Mouse (Mus musculus) cerebellum, postnatal 10 days (tissue): ENCODE data around the gene Plcxd1.
"Not testable (repeated sequence)": the region's sequence is repeated elsewhere in the genome, so short reads cannot be mapped to it uniquely, and the experiment has no call there.

Experiments
- DNase-seq, 2 experiments: peaks; one replicate each; pipeline ENCODE4 v3.0.0; 2021; ENCODE audit warnings: mixed read lengths in 2 of 2

The Plcxd1 gene

DNA sequence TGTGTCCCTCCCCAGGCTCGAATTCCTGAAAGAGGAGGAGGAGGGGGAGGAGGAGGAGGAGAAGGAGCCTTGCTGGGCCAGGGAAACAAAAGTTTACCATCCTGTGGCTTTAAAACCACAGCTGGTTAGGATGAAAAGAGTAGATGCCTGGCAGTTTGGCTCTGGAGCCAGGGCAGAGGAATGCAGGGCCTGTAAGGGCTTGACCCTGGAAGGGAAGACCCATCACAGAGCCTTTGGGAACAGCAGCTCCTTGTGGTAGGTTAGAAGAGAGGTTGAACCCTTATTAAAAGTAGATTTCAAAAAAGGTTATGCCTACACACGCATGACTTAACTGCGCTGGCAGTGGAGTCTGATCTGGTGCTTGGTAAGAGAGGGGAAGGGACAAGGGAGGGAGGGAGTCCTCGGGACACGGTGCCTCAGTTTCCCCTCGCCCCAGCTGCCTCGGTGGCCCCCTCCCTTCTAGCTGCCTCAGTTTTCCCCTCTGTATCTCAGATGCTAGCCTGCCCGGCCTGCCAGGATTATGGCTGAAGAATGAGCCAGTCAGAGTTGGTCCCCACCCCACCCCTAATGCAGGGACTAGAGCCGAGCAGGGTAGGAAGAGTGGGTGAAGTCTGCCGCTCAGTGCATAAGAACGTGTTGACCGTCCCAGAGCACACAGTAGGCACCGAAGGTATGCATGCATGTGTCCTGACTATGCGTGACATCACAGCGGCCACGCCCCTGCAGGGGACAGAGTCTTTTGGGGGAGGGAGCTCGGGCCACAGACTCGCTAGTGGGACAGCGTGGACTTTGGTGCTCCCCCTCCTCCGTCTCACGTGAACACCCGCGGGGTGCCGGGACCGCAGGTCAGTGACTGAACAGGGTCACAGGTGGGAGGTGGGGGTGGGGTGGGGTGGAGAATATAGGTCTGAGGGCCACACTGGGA, at the start of gene Plcxd1:
TSS of gene Plcxd1 (plus strand) at position 314 of the 925 bp plus-strand sequence.
- DNase-seq = peak in 1 of 2 experiments; percentile 16

DNA sequence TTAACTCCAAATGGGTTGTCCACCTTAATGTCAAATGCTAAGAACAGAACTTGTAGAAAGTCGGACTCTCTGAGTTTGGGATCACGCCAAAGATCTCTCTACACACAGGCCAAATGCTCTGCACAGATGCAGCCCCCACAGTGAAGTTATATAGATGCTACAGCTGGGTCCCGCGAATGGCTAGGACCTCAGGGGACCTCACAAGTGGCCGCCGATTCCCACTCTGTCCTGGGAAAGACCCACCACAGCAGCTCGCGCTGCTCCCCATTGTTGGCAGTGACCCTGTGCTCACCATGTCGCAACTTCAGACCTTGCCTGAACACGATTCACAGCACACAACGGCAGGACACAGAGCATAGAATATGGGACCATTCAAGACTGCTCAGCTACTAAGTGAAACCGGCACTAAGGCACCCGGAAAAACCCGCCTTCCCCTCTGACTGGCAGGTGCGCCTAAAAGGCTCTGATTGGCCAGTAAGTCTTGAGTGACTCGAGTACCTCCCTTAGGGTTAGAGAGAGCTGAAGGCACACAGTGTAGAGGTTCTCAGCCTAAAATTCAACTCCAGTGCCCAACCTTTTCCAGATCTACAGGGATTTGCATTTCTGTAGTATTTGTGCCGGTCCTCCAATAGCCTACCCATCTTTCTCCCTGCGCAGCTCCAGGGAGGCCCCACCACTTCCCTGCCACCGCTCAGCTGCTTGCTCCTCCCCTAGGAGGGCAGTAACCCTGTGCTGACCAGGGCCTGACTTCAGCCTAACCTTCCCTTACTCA, 41.9 kb upstream of the Plcxd1 start:
- peak; percentile 86 to 87 for DNase-seq

DNA sequence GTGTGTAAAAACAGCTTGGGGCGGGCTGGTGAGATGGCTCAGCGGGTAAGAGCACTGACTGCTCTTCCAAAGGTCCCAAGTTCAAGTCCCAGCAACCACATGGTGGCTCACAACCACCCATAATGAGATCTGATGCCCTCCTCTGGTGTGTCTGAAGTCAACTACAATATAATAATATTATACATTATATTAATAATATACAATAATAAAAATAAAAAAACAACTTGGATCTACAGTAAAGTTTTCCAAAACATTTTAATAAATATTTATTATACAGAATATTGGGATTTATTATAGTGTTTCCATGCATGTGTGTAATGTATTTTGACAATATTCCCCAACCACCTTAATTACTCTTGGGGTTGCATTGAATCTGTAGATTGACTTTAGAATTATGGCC, 27.4 kb upstream of the Plcxd1 start, which contains the start of gene Gm17655:
TSS of gene Gm17655 (minus strand) at position 101 of the 400 bp plus-strand sequence.
- not testable (repeated sequence) for DNase-seq

DNA sequence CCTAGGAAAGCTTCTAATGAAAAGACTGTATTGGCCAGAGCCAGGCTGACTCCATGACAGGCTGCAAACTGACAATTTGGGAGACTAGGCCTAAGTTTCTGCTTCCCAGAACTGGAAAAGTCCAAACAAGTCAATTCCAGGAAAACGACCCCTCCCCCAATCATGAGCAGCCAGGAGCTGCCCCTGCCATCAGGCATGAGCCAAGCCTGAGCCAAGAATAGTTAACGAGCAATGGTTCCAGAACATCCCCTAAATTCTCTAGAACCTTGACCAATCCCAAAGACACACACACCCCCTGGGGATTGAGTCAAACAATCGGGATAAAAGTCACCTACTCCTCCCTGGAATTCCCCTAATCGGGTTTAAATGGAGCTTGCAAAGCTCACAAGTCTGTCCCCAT, 16.8 kb upstream of the Plcxd1 start:
- DNase-seq = no peak

DNA sequence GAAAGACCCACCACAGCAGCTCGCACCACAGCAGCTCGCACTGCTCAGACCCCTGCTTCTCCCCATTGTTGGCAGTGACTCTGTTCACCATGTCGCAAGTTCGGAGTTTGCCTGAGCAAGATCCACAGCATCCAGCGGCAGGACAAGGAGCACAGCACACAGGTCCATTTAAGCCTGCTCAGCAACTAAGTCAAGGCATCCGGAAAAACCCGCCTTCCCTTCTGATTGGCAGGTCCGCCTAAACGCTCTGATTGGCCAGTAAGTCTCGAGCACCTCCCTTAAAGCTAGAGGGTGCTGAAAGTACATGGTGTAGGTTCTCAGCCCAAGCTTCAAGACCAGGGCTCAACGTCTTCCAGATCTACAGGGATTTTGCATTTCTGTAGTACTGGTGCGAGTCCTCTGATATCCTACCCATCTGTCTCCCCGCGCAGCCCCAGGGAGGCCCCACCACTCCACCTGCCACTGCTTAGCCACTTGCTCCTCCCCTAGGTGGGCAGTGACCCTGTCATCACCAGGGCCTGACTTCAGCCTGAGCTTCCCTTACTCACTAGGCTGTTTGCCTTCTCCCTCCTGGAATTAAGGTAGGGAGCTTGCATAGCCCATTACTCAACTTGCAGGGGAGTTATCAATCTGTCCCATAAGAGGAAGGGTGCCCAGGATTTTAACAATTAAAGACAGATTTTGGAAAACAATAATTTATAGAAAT, 13.5 kb upstream of the Plcxd1 start:
- no peak for DNase-seq

DNA sequence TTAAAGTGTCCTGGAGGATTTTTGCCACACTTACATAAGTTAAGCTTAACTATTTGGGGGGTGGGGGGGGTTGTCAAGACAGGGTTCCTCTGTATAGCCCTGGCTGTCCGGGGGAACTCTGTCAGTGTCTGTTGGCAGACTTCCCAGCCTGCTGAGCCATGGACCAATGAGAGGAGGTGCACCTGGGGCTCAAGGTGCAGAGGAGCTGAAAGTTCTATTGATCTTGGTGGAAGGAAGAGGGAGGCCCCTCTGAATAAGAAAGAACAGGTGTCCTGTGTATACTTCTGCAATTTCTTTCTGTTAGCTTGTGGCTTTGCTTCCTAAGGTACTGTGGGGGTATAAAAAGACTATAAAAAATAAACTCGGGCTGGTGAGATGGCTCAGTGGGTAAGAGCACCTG, 8.2 kb upstream of the Plcxd1 start:
- no peak for DNase-seq

DNA sequence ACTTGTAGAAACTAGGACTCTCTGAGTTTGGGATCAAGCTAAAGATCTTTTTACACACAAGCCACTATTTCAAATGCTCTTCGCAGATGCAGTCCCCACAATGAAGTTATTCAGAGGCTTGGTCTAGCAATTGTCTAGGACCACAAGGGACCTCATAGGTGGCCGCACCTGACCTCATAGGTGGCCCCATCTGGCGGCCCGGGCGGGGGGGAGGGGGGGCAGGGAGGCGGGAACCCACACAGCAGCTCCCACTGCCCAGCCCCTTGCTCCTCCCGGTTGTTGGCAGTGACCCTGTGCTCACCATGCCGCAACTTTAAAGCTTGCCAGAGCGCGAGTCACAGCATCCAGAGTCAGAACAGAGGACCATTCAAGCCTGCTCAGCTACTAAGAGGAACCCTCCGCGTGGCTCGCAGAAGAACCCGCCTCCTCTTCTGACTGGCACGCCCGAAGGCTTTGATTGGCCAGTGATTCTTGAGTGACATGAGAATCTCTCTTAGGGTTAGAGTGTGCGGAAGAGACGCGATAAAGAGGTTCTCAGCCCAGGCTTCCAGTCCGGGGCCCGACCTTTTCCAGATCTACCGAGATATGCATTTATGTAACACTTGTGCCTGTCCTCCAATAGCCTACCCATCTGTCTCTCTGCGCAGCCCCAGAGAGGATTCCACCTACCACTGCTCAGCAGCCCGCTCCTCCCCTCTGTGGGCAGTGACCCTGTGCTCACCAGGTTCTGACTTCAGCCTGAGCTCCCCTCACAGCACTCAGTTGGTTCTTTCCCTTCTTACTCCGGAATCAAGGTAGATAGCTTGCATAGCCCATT, 5.5 kb upstream of the Plcxd1 start, which contains the start of gene Gm35315:
TSS of gene Gm35315 (minus strand) at position 391 of the 817 bp plus-strand sequence.
- peak; percentile 89 to 90 for DNase-seq

DNA sequence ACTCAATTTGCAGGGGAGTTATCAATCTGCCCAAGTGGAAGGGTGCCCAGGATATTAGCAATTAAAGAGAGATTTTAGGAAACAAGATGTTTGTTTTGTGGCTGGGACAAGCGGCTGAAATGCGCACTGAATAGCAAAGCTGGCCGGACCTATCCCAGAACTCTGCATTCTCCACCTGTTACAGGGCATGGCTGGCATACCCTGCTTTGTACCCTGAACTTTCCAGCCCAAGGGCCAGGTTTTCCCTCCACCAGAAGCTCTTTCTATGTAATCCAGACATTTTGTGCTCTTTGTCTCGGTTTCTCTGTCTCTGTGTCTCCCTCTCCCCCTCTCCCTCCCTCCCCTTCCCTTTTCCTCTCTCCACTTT, 4.9 kb upstream of the Plcxd1 start:
- no peak for DNase-seq

DNA sequence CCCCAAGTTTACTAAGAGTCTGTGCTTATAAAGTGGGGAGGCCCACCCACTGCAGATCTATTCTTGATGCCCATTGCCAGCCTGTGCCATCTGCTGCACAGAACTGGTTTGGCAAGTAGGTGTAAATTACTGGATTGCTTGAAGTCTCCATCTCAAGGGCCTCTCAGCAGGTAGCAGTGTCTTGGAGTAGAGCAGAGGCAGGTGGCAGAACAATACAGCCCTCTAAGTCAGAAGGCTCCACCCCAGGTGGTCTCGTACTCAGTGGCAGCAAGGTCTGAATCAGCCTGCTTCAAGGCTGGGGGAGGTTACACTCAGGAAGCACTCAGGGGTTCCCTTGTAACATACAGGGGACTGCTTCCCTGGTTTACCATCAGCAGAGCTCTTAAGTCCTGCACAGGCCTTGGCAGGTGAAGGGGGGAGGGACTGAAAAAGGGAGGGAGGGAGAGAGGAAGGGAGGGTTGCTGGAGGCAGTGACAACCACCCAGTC, 735 bp upstream of the Plcxd1 start:
- DNase-seq = peak in 1 of 2 experiments; percentile 11

DNA sequence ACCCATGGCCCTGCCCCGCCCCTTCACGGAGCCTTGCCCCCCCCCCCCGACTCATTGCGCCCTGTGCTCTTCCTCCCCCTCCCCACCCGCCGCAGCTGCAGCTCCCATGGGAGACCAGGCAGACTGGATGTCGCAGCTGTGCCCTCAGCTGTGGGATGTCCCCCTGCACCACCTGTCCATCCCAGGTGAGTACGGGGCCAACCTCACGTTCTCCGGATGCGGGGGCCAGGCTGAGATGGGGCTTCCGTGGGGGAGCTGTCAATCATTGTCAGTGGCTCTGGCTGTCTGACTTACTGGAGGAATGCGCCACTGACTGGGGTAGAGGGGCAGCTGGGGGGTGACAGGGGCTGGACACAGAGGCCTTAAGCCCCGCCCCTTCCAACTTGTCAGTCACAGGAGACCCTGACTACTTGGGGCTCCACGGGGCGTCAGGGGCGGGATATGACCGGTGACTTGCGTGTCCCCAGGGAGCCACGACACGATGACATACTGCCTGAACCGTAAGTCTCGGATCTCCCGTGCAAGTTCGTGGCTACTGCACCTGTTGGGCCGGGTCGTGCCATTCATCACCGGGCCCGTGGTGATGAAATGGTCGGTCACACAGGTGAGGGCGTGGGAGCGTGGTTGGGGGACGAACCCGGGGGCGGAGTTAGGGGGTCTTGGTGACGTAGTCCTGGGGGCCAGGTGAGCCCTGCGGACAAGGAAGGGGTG, 1.3 kb downstream of the Plcxd1 start:
- DNase-seq = peak; percentile 49 to 65

DNA sequence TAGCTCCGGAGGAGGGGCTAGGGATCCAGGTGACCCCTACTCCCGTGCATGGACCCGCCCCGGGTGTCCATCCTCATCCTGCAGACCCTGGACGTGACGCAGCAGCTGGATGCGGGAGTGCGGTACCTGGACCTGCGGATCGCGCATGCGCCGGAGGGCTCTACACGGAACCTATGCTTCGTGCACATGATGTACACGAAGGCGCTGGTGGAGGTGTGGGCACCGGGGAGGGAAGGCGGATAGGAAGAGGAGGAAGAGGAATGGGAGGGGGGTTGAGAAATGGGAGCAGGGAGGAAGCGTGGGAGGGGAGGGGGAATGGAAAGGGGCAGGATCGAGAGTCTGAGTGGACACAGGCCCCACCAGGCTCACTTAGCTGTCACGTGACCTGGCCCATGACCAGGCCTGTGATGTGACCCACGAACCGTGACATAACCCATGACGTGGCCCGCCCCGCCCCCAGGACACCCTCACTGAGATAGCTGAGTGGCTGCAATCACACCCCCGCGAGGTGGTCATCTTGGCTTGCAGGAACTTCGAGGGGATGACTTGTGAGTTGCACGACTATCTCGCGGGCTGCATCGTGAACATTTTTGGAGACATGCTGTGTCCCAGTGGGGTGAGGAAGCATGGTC, 2.1 kb downstream of the Plcxd1 start:
- DNase-seq = peak; percentile 76 to 77

DNA sequence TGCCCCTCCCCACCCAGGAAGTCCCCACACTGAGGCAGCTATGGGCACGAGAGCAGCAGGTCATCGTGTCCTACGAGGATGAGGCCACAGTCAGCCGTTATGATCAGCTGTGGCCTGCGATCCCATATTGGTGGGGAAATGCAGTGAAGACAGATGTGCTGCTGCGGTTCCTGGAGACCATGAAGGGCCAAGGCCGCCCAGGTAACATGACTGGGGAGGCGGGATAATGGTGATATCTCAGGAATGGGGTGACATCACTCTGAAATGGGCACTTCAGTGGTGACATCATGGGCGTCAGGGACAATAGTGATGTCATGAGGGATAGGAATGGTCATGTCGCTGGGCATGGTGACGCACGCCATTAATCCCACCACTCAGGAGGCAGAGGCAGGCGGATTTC, 2.7 kb downstream of the Plcxd1 start:
- peak in 1 of 2 experiments; percentile 5 for DNase-seq

DNA sequence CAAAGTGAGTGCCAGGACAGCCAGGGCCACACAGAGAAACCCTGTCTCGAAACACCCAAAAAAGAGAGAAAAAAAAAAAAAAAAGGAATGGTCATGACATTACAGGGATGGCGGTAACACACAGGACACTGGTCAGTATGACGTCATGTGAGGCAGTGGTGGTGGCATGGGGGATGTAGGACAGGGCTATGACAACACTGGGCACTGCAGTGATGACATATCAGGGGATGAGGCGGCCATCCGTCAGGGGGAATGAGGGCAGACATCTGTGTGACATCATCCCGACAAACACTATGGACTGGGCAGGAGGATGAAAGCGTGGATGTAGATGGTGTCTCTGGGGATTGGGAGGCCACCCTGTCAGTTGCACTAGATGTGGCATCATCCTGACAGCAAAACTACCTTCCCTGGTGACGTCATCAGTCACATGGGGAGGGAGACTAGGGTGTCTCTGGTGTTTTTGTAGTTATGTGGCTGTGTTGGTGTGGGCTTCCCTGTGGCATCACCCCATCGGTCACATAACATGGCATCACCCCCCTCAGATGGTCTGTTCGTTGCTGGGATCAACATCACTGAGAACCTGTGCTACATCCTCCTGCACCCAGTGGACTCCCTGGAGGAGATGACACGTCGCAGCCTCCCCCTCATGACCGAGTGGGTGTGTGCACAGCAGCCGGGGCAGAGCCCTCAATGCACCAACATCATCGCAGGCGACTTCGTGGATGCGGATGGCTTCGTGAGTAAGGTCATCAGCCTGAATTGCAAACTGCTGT, 3.3 kb downstream of the Plcxd1 start:
- DNase-seq = peak in 1 of 2 experiments; percentile 11

DNA sequence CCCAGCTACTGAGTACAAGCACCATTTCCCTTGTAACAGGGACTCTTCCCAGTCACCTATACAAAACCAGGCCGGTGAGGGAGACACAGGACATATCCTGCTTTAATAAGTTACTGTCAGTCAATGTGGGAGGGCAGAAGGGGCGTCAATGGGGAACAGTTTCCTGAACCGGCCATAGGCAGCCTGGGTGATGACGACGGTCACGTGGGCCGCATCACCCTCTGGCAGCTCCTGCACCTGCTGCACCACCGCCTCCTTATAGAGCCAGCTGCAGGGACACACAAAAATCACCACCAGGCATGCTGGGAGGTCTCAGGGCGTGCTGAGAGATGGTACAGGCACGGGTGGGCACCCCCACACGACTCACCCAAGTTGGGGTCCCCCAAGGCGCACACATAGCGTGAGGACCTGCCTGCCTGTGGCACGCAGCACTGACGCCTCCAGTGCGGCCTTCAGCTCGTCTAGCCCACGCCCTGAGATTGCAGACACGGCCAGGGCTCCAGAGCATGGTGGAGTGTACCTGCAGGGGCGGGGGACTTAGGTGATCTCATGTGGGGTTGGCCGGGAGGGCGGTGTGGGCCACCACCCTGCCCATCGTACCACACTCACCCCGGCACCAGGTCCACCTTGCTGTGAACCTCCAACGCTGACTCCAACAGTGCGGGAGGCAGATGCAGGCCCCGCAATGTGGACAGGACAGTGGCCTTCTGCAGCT, 4.3 kb downstream of the Plcxd1 start:
- peak in 1 of 2 experiments; percentile 9 for DNase-seq

DNA sequence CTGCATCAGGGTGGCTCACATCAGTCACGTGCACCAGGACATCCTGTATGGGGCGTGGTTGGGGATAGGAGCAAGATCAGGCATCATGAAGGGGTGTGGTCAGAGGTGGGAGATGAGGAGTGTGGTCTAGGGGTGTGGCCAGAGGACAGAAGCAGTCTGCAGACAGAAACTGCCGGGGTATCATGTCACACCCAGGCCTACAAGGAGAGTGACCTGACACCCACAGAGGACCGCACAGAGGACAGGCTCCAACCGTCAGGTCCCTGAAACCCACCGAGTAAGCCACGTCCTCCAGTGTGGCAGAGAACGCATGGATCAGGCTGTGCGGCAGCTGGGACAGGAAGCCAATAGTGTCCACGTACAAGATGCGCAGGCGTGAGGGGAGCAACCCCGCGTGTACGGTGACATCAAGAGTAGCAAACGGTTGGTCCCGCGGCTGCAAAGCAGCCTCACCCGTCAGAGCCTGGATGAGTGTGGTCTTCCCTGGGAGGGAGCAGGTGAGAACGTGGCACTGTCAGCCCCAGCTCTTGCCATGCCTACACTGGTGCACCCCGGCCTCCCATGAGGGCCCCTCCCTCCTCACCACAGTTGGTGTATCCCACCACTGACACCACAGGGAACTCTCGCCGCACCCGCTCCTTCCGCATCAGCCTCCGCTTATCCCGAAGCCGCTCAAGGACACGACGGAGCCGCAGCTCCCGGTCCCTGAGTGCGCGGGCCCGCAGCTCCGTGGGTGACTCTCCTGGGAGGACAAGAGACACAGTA, 5.0 kb downstream of the Plcxd1 start:
- peak; percentile 15 to 39 for DNase-seq

DNA sequence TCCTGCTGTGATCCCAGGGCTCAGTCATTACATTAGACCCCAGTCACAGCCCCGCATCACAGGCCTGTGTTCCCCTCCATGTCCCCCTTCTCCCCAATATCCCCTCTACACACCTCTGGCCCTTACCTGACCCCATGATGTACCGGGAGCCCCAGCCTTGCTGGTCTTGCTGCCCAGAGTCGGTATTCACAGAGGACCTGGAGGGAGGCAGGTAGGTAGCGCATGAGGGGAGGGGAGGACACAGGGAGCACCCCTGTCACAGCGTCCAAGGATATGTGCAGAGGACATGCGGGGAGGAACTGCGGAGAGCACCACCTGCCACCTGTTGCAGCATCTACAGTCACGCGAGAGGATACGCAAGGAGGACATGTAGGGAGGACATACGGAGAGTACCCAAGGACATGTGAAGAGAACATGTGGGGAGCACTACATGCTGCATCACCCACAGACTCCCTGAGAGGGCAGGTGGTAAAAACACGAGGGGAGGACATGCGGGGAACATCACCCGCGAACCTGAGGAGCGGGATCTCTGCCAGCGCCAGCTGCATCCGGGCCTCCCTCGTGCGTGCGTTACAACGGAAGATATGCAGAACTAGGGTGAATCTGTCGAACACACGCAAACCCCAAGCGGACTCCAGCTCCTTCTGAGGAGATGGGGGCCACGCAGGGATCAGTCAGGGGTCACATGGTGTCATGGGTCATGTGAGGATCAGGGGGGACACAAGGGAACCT, 6.5 kb downstream of the Plcxd1 start:
- peak; percentile 38 to 40 for DNase-seq

DNA sequence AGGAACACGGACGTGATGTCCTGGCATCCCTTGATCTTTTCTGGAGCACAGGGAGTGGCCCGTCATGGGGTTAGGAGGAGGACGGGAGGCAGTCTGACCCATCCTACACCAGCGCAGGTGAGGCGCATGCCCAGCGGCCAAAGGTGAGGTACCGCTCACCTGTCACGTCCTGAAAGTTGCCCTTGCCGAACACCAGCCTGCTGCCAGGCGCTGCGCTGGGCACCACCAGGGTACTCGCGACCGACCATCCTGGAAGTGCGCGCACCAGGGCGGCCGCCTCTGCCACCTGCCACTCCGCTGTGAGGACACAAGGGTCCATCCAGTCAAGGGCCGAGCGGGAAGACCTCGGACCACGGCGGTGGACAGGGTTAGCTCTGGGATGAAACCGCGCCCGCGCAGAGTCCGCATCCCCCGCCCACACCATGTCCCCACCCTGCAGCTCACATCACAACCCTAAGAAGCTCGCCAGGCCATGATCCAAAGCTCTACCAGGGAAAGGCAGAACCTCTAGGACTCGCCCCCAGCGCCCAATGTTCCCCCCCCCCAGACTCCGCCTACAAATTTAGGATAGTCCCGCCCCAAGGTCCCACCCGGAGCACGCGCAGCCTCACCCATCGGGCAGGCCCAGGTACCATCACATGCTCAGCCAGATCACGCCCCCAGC, 7.3 kb downstream of the Plcxd1 start:
- DNase-seq = no peak
